Mouse (Mus musculus) right cerebral cortex, postnatal 10 days (tissue): Measurements from ENCODE around the gene Birc5.
A peak's percentile ranks its signal among the peaks of the same experiment; 100 is the strongest.

Experiments
- DNase-seq, 2 experiments: peaks; one replicate each; pipeline ENCODE4 v3.0.0; 2021; ENCODE audit warnings: low spot score in 2 of 2

Birc5 gene

GRCm38 (mm10) chr11:117882208-117882607, 33.2 kb downstream of the Birc5 start:
- DNase-seq, result no peak

- no peak for DNase-seq
Measured at GRCm38 (mm10) chr11:117886000-117886399, 36.9 kb downstream of the Birc5 start.

GRCm38 (mm10) chr11:117888168-117888852, 39.3 kb downstream of the Birc5 start:
- no peak for DNase-seq

- peak; percentile 67 to 70 for DNase-seq
Measured at GRCm38 (mm10) chr11:117888853-117889822, 40.1 kb downstream of the Birc5 start.

GRCm38 (mm10) chr11:117889887-117890340, 40.9 kb downstream of the Birc5 start:
- no peak for DNase-seq

- no peak for DNase-seq
Measured at GRCm38 (mm10) chr11:117890519-117891282, 41.6 kb downstream of the Birc5 start.

- DNase-seq, result no peak
Measured at GRCm38 (mm10) chr11:117891581-117892175, 42.6 kb downstream of the Birc5 start.

- DNase-seq, result no peak
Measured at GRCm38 (mm10) chr11:117892199-117892598, 43.1 kb downstream of the Birc5 start.

- DNase-seq, result no peak
Measured at GRCm38 (mm10) chr11:117894676-117895075, 45.6 kb downstream of the Birc5 start.

GRCm38 (mm10) chr11:117896533-117896932, 47.5 kb downstream of the Birc5 start:
- no peak for DNase-seq

- no peak for DNase-seq
Measured at GRCm38 (mm10) chr11:117902282-117902681, 53.2 kb downstream of the Birc5 start.

GRCm38 (mm10) chr11:117904442-117904841, 55.4 kb downstream of the Birc5 start:
- DNase-seq, result no peak
